Mouse (Mus musculus) telencephalon, adult 2 months (tissue): ENCODE data around the gene S100a13.
A peak's percentile ranks its signal among the peaks of the same experiment; 100 is the strongest.

Experiments used
- DNase-seq: peaks from one replicate; pipeline ENCODE4 v3.0.0-alpha.2; 2011; ENCODE audit warnings: low read depth, low spot score

S100a13 gene

GRCm38 (mm10) chr3:90506362-90506761 lies 7.9 kb upstream of the S100a13 start:
- DNase-seq, result no peak

GRCm38 (mm10) chr3:90508287-90508949 lies 5.8 kb upstream of the S100a13 start:
- DNase-seq, result no peak

DNA sequence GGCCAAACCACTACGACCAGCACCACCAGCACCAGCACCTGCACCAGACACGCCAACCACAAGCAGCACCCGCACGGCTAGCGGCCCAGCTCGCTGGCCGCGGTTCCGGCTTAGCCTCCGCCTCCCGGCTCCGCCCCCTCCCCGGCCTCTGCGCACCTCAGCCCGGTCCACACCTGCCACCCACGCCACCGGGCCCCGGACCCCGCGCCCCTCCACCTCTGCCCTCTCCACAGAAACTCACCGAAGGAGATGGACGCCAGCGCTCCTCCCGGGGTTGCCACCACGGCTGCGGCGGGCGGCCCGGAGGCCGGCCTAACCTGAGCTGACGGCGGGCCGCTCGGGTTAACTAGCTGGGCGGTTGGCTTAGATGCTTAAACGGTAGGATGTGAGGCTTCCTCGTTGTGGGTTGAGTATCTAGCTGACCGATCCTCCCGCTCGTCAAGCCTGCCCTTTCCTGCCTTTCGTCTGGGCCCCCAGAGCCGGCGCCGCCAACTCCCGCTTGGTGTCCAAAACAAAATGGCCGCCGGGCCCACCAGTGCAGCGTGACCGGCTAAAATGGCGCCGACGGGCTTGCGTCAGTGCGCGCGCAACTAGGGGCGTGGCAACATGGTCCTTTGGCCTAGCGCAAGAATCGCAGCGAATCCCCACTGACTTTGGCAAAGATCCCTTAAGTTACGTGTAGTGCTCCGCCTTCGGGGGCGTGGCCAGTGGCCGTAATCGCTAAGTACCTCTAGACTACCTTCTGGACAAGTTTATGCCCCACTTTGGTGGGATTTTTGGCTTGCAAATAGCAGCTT lies 5.1 kb upstream of the S100a13 start, which contains the start of gene Chtop:
Gene Chtop, minus strand, starts transcription at position 549 of the 797 bp plus-strand sequence.
- peak; percentile 97 for DNase-seq

- no peak for DNase-seq
Measured at GRCm38 (mm10) chr3:90509747-90510123, 4.5 kb upstream of the S100a13 start.

DNA sequence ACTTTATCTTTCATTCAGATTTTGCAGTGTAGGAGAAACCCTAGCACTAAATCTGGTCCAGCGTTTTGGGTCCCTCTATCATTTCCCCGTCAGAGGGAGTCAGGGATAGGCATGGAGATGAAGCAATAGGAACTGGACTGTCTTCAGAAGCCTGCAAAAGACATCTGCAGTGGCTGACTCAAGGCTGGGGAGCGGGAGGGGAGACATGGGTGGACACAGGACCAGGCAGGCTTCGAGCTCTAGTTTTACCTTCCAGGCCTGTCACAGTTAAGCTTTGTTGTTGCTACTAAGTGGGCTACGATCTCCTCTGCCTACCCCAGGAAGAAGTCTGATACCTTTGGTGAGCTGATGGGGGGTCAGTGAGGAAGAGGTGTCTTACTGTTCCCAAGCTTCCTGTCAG lies 2.0 kb upstream of the S100a13 start:
- DNase-seq, result no peak

DNA sequence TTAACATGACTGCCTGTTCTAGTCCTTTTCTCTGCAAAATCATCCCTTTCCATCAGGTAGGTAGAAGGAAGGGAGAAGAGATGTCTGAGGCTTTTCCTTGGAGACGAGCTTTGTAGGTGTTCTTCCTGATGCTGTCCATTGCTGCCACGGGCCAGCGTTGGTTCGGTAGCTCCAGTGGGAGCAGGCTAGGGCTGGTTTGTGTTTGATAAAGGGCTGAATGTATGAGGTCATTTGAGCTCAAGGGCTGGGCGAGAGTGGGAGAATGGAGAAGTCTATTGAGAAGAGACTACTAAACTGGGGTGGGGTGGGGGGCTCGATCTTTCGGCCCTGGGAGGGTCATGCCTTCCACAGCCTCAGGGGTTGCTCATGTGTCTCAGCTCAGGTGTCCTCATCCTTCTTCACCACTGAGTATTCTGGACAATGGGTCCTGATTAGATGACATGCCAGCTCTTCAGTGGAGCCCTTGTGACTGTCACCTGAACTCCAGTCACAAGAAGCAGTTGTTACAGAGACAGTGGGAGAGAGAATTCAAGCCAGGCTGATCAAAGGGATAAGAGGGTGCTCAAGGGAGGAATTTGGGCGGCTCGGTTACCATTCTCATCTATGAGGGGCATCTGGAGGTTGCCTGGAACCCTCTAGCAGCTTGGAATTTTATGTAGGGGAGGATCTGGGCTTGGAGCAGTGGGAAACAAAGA lies 1.1 kb upstream of the S100a13 start:
- DNase-seq, result no peak

- DNase-seq, result no peak
Measured at GRCm38 (mm10) chr3:90514691-90515090, 456 bp downstream of the S100a13 start.

DNA sequence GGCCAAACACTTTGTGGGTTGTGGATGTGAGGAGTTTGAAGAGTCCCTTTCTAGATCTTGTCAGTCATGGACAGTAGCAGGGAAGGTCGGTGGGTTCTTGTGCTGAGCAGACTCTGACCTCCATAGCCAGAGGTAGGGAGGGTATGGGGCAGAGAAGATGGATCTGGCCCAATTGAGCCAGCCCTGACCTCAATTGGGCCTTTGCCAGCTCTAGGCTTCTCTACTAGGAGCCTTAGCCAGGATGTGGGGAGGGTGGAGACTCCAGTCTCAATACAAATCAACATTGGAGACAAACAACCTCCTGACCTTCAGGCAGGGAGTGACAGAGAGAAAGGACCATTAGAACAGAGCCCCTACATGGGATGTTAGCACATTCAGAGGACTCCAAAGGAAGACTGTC lies 1.0 kb downstream of the S100a13 start:
- no peak for DNase-seq

GRCm38 (mm10) chr3:90515789-90516188 lies 1.6 kb downstream of the S100a13 start:
- no peak for DNase-seq

DNA sequence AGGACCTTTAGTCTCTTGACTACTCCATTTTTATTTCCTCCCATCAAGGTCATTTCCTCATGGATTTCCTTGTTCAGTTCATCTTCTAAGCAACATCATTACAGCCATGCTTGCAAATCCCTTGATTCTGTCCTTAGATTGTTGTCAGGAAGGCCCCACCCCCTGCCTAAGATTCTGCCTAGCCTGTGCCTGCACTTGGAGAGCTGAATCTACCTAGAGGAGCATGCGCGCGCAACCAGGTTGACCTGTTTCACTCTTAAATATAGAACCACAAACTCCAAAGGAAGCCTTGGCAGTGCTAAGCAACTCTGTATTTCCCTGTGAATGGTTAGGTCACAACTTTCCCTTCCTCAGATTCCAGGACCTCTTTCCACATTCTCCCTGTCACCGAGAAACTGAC lies 3.5 kb downstream of the S100a13 start:
- no peak for DNase-seq

DNA sequence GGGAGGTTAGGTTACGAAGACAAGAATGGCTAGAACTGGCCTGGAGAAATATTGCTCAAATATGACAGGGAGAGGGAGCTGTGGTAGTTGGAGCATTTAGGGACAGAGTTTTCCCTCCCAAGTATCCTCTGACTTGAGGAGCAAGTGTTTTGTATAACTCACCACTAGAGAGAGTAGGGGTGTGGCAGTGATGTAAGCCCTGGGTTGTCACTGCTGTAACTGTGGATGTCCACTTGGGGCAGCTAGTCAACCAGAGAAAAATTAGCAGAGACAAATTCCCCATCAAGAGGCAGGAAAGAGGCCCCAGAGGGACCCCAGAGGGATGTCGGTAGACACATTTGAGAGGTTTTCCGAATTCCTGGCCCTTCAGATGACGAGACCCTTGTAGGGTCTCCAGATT lies 11.2 kb downstream of the S100a13 start:
- DNase-seq, result peak; percentile 64

DNA sequence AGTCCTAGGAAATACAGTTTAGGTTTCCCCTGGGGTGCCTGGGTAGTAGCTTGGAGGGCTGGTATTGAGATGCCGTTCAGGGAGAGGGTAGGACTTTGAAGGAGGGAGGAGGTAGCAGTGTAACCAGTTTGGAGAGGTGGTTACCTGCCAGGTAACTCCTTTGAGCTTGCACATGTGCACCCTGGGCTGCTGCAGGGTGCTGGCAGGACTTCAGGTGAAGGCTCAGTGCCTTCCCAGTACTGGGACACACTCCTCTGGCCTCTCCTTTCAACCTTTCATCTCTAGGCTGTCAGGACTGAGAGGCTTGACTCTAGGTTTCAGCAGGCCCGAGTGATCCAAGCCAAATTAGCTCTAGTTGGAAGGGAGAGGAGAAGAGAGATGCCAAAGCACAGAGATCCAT lies 11.8 kb downstream of the S100a13 start:
- no peak for DNase-seq

DNA sequence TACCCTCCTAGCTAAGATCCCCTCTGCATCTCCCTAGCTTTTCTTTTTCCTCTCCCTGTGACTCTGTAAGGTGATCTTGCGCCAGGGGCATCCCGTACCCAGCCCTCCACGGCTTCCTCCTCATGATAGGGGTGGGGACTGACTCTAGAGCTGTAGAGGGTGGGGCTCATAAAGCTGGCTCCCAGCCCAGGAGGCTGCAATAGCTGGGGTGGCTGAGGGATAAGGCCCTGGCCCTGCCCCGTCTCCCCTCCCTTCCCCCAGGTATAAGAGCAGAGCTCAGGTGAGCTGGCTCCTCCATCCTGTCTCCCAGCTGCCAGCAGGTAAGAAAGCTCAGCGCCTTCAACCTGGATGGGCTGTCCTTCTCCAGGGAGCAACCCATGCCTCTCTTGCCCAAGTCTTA lies 12.3 kb downstream of the S100a13 start, which contains the start of gene S100a14:
Gene S100a14, plus strand, starts transcription at position 277 of the 400 bp plus-strand sequence.
- DNase-seq, result no peak

- DNase-seq, result no peak
Measured at GRCm38 (mm10) chr3:90527291-90527873, 13.1 kb downstream of the S100a13 start.

DNA sequence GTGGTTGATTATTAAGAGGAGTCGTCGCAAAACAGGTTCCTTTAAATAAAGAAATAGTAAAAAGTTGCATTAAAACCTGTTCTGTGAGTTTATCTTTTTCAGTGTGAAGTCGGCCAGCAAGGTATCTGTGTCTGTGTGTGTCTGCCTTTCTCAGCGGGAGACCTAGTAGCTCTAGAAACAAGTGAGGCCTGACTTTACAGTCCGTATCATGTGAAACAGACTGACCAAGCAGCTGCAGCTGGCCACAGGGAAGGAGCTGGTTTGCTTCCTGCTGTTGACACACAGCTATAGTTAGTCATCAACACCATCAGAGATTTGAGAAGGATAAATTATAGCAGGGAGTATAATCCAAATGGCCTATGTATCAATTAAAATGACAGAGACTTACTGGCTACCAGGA lies 17.5 kb downstream of the S100a13 start:
- DNase-seq, result no peak

DNA sequence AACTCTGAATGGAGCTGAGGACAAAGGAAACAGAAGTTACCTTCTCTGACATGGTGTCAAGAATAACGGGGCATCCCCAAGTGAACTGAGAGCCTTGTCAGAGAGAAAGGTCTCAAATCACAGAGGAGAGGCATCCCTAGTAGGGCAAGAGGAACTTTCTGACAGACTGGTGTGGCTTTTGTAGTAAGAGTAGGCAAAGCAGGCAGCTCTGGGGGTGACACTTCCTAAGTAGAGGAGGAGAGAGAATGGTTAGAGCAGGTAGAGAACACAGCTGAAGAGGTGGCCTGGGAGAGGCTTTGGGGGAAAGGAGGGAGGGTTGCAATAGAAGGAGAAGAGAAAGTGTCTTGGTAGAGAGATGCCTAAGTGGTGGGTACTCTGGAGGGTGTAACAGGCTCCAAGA lies 21.2 kb downstream of the S100a13 start:
- no peak for DNase-seq

DNA sequence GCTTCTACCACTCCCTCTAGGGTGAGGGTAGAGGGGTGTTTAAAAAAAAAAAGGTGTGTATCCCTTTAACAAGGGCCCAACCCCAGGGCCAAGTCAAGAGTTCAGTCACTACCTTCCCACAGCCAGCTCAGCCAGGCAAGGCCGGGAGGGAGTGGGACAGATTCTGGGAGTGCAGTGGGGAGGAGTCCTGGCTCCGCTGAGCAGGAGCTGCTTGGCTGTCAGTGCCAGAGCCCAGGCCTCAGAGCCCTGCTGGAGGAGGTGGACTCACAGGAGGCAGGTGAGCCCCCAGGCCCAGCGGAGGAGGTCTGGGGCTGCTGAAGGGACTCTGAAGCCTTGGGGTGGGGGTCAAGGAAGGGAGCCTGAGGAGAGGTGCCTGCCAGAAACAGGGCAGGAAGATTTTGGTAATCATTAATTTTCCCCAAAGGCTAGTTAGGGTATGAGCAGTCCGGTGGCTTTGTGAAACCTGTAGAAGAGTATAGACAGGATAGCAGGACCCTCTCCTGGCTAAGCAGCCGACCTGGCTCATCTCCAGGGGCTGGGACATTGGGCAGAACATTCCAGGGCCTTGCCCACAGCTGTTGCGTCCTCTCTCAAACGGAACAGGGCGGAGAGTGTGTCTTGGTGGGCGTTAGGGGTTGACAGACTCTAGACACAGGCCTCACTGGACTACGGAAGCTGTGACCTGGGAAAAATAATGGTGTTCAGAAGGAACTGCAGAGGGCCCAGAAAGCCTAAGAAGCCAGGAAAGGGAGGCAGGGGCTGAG lies 23.1 kb downstream of the S100a13 start, which contains the start of gene S100a16:
Gene S100a16, plus strand, starts transcription at position 114 of the 764 bp plus-strand sequence.
- no peak for DNase-seq

GRCm38 (mm10) chr3:90537905-90538296 lies 23.7 kb downstream of the S100a13 start:
- no peak for DNase-seq

- DNase-seq, result peak; percentile 47
Measured at GRCm38 (mm10) chr3:90540904-90541303, 26.7 kb downstream of the S100a13 start.

GRCm38 (mm10) chr3:90549676-90550420 lies 35.6 kb downstream of the S100a13 start:
- DNase-seq, result no peak

DNA sequence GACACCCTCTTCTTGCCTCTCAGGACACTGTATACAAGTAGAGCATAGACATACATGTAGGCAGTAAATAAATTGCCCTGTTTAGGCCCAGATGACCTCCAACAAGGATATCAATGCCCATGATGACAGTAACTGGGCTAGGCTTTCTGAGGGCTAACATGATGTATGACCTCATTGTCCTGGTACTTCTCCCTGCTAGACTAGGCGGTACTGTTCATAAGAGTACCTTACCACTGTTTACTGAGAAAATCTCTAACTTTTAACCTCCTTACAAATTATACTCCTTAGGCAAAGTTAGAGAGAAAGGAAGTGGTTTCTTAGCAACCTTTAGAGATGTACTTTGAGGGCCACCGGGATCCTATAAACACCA lies 36.2 kb downstream of the S100a13 start:
- DNase-seq, result no peak
